Mouse (Mus musculus) spleen, adult 2 months (tissue): ENCODE results near the gene Ankrd39. TPM values are rescaled to one million over a fixed set of nuclear protein-coding genes. Genes with fewer than 3 reads are reported as not detected.

Experiments
- DNase-seq, 2 experiments: peaks; one replicate each; pipeline versions ENCODE4 v3.0.0 to v3.0.0-alpha.2; 2012 to 2021; ENCODE audit warnings: low spot score in 2 of 2, low read depth in 1 of 2
- H3K27ac ChIP-seq: fragments of 200-500 bp; 2 replicates; pipeline ENCODE4 v1.5.1; 2012; ENCODE audit warnings: low read length, inconsistent platforms; ENCODE audit not compliant: insufficient read depth
- H3K27me3 ChIP-seq: fragments of 200-500 bp; 2 replicates; pipeline ENCODE4 v1.6.1; 2012; ENCODE audit warnings: mild to moderate bottlenecking, moderate library complexity, low read length, inconsistent platforms; ENCODE audit not compliant: control insufficient read depth, insufficient read depth
- H3K36me3 ChIP-seq: fragments of 200-500 bp; 2 replicates; pipeline ENCODE4 v1.6.1; 2012; ENCODE audit warnings: mild to moderate bottlenecking, low read length, inconsistent platforms; ENCODE audit not compliant: control insufficient read depth, insufficient read depth
- H3K4me1 ChIP-seq: fragments of 200-500 bp; 2 replicates; pipeline ENCODE4 v1.6.1; 2011; ENCODE audit warnings: inconsistent platforms; ENCODE audit not compliant: control insufficient read depth, insufficient read depth, insufficient read length
- H3K4me3 ChIP-seq: fragments of 200-500 bp; 2 replicates; pipeline ENCODE4 v1.5.1; 2011; ENCODE audit warnings: mild to moderate bottlenecking, inconsistent platforms; ENCODE audit not compliant: insufficient read depth, insufficient read length; ENCODE audit errors: extremely low read depth
- CTCF ChIP-seq: fragments of 200-500 bp; IDR thresholded peaks from 2 replicates; pipeline ENCODE4 v1.5.1; 2011; ENCODE audit warnings: mild to moderate bottlenecking, inconsistent platforms; ENCODE audit not compliant: insufficient read depth, insufficient read length, insufficient replicate concordance; ENCODE audit errors: extremely low read depth
- POLR2A ChIP-seq: fragments of 200-500 bp; IDR thresholded peaks from 2 replicates; pipeline ENCODE4 v1.6.1; 2011; ENCODE audit warnings: low read depth, low read length, inconsistent platforms
- WGBS: fragments of 180-500 bp; shearing (Covaris S2); methylation state at CpG from one replicate; pipeline ENCODE4 v1.1.7; 2018; 5-methylcytosine and 5-hydroxymethylcytosine counted together
- polyA plus RNA-seq: library from polyadenylated mRNA; depleted of rRNA; stranded (reverse); fragments of >200 nt; gene quantifications from 2 replicates; pipeline ENCODE4 v1.2.3, GENCODE M21; 2012

The Ankrd39 gene
- polyA plus RNA-seq, 1 experiment: 22.2 TPM

DNA sequence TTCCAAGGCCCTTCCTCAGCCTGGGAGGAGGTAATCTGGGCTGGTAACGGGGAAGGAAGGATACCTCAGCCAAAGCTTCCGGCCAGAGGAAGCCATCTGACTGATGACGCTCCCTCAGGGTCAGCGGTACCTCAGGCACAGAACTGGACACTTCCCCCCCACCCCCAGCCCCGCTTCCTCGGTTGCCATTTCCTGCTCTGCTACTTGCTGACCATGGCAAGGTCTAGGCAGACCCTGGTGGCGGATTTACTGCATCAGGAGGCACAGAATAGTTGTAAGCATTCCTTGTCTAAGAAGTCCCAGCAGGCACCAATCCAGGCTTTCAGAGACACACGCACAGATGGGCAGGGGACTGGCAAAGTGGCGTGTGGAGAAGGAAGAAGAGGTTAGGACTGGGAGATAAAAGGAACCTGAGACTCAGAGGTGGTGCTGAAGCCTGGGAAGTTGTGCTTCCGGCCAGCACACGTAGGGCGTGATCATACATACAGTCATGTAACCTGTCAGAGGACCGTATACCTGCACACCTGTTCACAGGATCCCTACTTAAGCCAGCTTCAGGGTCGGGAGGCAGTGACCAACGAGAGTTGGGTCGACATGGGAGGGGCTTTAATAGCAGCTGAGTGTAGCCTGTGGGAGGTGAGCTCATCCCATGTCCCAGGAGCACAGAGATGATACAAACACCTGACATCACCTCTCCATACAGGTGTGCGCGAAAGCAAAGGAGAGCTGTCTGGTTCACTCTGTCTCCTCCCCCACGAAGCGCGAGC is 7.6 kb upstream of the Ankrd39 start:
- Histone ChIP-seq H3K4me3 (no peak overlapping the region), H3K27ac (no peak overlapping the region), H3K4me1 (peaks cover 7% of the 10 kb centered on the region), H3K27me3 (peaks cover 12% of the 10 kb centered on the region), H3K36me3 (no peaks in the 10 kb centered on the region)
- no peak for TF ChIP-seq POLR2A
- no peak for TF ChIP-seq CTCF
- 81% methylated on average over 21 of the region's 21 CpGs for WGBS
- DNase-seq: no peak

DNA sequence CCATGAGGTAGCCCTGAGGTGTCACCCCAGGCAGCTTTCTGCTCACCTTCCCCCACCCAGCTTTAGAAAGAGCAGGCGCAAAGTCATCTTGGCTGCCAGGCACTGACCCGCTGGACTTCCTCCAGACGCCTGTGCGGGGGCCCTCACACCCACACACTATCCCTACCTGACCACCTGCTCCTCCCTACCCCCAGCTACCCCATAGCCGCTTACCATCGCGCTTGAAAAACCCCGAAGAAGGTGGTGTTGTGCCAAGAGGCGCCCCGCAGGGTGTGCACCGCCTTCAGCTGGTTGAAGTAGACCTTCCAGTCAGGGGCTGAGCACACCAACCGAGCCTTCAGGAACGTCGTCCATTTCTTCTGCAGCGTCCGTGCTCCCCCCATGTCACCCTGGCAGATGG is 5.3 kb upstream of the Ankrd39 start:
- H3K27ac ChIP-seq: no peak overlapping the region
- TF ChIP-seq CTCF: no peak
- 83% methylated on average over 16 of the region's 16 CpGs for WGBS
- H3K27me3 ChIP-seq: peaks cover 4% of the 10 kb centered on the region; the same call in 1 of the 2 replicates
- no peak for DNase-seq
- no peak overlapping the region for H3K4me3 ChIP-seq
- H3K4me1 ChIP-seq: peaks cover 7% of the 10 kb centered on the region
- no peaks in the 10 kb centered on the region for H3K36me3 ChIP-seq

DNA sequence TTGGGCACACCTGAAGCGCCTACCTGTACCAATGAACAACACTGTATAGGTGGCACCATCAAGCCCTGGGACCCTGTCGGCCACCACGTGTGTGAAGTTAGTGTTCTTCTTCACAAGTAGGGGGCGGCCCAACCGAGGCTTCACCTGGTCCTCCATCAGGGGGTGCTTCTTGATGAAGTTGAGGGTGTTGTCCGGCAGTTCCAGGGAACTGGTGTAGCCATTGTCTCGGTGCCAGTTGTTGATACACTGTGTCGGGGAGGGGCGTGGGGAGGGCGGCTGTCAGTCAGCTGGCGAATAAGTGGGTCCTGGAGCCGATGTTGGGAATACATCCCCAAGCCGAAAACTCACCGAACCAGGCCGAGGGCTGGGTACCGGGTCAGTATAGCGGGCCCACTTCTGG is 4.7 kb upstream of the Ankrd39 start:
- Histone ChIP-seq H3K27ac (no peak overlapping the region), H3K36me3 (no peaks in the 10 kb centered on the region), H3K4me1 (peaks cover 7% of the 10 kb centered on the region; the same call in 1 of the 2 replicates), H3K4me3 (no peak overlapping the region), H3K27me3 (peaks cover under 1% of the 10 kb centered on the region; the same call in 1 of the 2 replicates)
- TF ChIP-seq CTCF (no peak), POLR2A (no peak)
- DNase-seq: no peak
- 91% methylated on average over 17 of the region's 17 CpGs for WGBS

DNA sequence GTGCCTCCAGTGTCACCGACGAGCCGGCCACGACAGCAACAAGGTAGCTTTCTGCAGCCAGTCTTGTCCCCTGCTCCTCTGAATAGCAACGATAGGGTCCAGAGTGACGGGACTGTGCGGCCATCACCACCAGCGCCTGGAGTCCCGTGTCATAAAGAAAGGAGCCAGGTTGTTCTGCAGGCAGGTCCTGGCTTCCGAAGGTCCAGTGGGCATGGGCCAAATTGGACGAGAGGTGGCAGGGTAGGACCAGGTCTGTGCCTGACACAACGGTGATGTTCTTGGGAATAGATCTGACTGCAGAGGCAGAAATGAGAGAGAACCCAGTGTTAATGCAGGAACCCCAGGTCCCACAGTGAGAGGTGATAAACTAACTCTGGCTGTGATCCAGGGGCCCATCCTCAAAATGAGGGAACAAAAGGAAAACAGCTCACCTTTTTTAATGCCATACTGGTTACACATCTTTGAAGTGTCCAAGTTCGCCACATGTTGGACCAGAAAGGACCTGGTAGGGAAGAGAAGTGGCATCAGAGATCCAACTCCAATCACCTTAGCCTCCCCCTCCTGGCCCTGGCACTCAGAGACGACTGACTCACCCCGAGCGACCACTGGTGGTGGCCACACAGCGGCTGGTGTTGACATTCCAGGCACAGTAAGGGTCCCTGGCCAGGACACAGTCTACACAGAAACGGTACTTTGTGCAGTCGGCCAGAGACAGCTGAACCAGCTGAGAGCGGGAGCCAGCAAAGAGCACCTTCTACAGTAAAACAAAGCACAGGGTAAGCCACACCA is 3.0 kb upstream of the Ankrd39 start:
- no peaks in the 10 kb centered on the region for H3K27me3 ChIP-seq
- no peak for TF ChIP-seq CTCF
- TF ChIP-seq POLR2A: no peak
- WGBS: 90% methylated on average over 20 of the region's 20 CpGs

DNA sequence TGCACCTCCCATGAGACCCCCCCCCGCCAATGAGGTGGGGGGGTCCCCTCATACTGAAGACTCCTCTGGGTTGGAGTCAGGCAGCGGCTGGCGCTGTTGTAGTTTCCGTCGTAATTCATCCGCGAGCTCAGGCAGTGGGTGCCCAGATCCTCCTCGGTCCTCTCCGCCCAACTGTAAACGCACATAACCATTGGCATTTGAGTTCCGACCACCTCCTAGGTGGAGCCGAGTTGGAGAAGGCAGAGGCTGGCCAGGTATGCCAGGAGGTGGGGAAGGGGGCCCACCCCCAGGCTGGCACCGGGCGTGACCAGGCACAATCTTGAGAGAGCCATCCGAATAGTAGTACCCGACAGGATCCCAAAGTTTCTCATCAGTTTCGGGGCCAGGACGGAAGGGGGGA is 2.2 kb upstream of the Ankrd39 start:
- Histone ChIP-seq H3K27me3 (no peaks in the 10 kb centered on the region), H3K4me3 (no peak overlapping the region), H3K27ac (no peak overlapping the region), H3K36me3 (no peaks in the 10 kb centered on the region), H3K4me1 (peaks cover 2% of the 10 kb centered on the region; the same call in 1 of the 2 replicates)
- 87% methylated on average over 18 of the region's 18 CpGs for WGBS
- TF ChIP-seq CTCF (no peak), POLR2A (no peak)
- DNase-seq: no peak

More for the DNA sequence above, 3.0 kb upstream of the Ankrd39 start:
- no peak overlapping the region for H3K4me3 ChIP-seq
- H3K4me1 ChIP-seq: peaks cover 2% of the 10 kb centered on the region; the same call in 1 of the 2 replicates
- H3K27ac ChIP-seq: no peak overlapping the region
- no peak for DNase-seq
- no peaks in the 10 kb centered on the region for H3K36me3 ChIP-seq

DNA sequence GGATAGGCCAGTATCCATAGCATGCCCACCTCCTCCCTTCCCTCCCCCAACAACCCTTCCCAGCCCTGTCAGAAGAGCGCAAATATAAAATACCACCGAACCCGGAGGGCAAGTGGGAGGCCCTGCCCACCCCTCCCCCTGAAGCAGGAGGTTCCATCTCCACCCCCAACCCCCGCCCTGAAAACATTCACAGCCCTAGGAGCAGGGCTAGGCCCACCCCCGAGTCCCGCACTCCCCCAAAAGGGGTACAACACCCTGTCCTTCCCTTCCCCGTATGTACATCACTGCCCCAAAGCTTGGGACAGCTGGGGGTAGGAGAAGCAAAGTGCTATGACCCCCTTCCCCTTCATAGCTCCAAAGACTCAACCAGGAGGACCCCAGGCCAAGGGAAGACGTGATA is 1.5 kb upstream of the Ankrd39 start:
- TF ChIP-seq CTCF (no peak), POLR2A (no peak)
- H3K4me1 ChIP-seq: peaks cover 2% of the 10 kb centered on the region; the same call in 1 of the 2 replicates
- H3K36me3 ChIP-seq: no peaks in the 10 kb centered on the region
- no peaks in the 10 kb centered on the region for H3K27me3 ChIP-seq
- 84% methylated on average over 8 of the region's 8 CpGs for WGBS
- DNase-seq: no peak
- no peak overlapping the region for H3K4me3 ChIP-seq
- H3K27ac ChIP-seq: no peak overlapping the region
